Mouse (Mus musculus): Measurements from ENCODE around the gene Dnajc5.

Gene Dnajc5

GRCm38 (mm10) chr2:181589011-181589731 is 68.9 kb downstream of the Dnajc5 start:
- no peak for DNase-seq (ENCODE audit: low spot score)

- DNase-seq (ENCODE audit: low spot score): no peak
These were observed 69.4 kb downstream of the Dnajc5 start for GRCm38 (mm10) chr2:181589732-181590105.

GRCm38 (mm10) chr2:181590471-181590870 is 70.2 kb downstream of the Dnajc5 start:
- DNase-seq (ENCODE audit: low spot score): no peak

- DNase-seq (ENCODE audit: low spot score): no peak
These were observed 71.3 kb downstream of the Dnajc5 start, which contains the start of gene Prpf6 for GRCm38 (mm10) chr2:181591528-181592085. Gene Prpf6 (plus strand): TSS chr2:181591868.

- no peak for DNase-seq (ENCODE audit: low spot score)
These were observed 72.2 kb downstream of the Dnajc5 start, which contains the start of gene Zfp512b for GRCm38 (mm10) chr2:181592231-181593041. Gene Zfp512b (minus strand): TSS chr2:181592803.

- DNase-seq (ENCODE audit: low spot score): no peak
These were observed 72.7 kb downstream of the Dnajc5 start for GRCm38 (mm10) chr2:181593042-181593421.

GRCm38 (mm10) chr2:181593937-181594336 is 73.7 kb downstream of the Dnajc5 start:
- DNase-seq (ENCODE audit: low spot score): no peak

- no peak for DNase-seq (ENCODE audit: low spot score)
These were observed 74.8 kb downstream of the Dnajc5 start for GRCm38 (mm10) chr2:181594946-181595696.

- no peak for DNase-seq (ENCODE audit: low spot score)
These were observed 76.1 kb downstream of the Dnajc5 start for GRCm38 (mm10) chr2:181596221-181596960.

- DNase-seq (ENCODE audit: low spot score): no peak
These were observed 77.2 kb downstream of the Dnajc5 start for GRCm38 (mm10) chr2:181597378-181598061.

GRCm38 (mm10) chr2:181598454-181599351 is 78.4 kb downstream of the Dnajc5 start, which contains the start of gene Samd10:
Gene Samd10 (minus strand): TSS chr2:181599212.
- DNase-seq (ENCODE audit: low spot score): no peak

- DNase-seq (ENCODE audit: low spot score): no peak
These were observed 80.0 kb downstream of the Dnajc5 start for GRCm38 (mm10) chr2:181600226-181600758.

- DNase-seq (ENCODE audit: low spot score): peak; percentile 97
These were observed 80.8 kb downstream of the Dnajc5 start for GRCm38 (mm10) chr2:181600828-181601750.

GRCm38 (mm10) chr2:181601751-181602145 is 81.5 kb downstream of the Dnajc5 start:
- DNase-seq (ENCODE audit: low spot score): no peak

GRCm38 (mm10) chr2:181602367-181602766 is 82.1 kb downstream of the Dnajc5 start:
- no peak for DNase-seq (ENCODE audit: low spot score)
